Mouse (Mus musculus): ENCODE results near the gene Rps26. TPM values are rescaled to one million over a fixed set of nuclear protein-coding genes. Genes with fewer than 3 reads are reported as not detected.

The Rps26 gene
- 444 TPM for polyA plus RNA-seq (2017; shearing (Covaris generic))

GRCm38 (mm10) chr10:128626311-128627310 lies at the start of gene Rps26:
TSS of gene Rps26 (minus strand) at chr10:128626747.

DNA sequence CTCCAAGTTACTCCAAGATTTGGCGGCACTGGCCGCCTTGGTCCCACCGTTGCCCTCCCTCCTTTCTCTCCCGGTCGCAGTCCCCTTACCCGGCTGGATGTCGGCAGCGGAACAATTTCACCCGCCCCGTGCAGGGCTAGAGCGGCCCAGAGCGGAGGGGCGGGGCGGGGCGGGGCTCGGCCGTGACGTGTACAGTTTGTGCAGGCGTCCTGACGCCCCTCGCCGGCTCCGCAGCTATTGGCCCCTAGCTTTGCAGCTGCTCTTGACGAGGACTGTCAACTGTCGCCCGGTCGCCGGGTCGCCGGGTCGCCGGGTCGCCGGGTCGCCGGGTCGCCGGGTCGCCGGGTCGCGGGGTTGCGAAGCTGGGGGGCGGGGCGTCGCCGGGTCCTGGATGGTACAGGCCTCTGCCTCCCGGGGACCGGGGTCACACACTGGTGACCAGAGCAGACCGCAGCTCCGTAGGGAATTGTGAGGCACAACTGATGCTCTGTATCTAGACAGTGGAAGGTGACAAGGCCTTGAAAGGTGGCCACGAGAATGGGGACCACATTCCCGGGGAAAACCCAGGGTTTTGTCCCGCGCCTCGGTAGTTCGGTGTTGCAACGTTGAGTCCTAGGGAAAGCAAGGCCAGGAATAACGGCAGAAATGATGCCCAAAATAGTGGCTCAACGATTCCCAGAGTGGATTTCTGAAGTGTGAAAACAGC lies 47.4 kb upstream of the Rps26 start, which contains the start of gene Suox:
TSS of gene Suox (minus strand) at position 311 of the 706 bp plus-strand sequence.

GRCm38 (mm10) chr10:128645111-128646011 lies 18.8 kb upstream of the Rps26 start, which contains the start of gene Ikzf4:
TSS of gene Ikzf4 (minus strand) at chr10:128645991.

DNA sequence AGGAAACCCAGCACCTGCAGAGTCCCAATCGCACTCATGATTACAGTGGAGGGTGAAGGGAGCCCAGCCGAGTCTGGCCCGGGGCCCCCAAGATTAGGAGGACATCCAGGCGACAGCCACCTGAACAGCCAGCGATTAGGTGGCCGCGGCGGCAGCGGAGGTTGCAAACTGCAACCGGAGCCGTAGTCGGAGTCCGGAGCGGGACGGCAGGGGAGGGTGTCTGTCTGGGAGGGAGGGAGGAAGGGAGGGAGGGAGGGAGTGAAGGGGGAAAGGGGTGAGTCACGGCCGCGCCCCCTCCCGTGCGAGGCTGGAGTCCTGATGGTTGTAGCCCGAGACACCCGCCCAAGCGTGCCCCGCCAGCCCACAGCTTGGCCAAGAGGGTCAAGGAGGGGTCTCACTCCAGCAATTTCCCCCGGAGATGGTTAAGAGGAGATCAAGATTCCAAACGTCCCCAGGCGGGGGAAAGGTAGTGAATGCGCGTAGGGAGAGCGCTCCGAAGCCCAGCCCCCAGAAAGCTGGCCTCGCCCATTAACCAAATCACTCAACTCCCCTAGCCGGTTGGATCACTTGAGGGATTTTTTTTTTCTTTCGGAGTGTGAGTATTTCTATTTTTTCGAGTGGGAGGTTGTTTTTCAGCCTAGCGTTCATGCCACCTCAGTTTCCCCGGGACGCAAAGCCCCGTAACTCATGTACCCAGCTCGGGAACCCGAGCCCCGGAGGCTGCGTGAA lies 36.9 kb downstream of the Rps26 start, which contains the start of gene Erbb3:
TSS of gene Erbb3 (minus strand) at position 189 of the 729 bp plus-strand sequence.

Other genes with a start within 250 kb of the Rps26 start
- 3.4 TPM for gene Ankrd52, start 249.6 kb downstream of the Rps26 start, polyA plus RNA-seq (2017; shearing (Covaris generic))
- gene Slc39a5, start 225.5 kb downstream of the Rps26 start, polyA plus RNA-seq (2017; shearing (Covaris generic)), result 0.74 TPM
- gene Nabp2, start 215.3 kb downstream of the Rps26 start, polyA plus RNA-seq (2017; shearing (Covaris generic)), result 55.5 TPM
- gene Rnf41, start 215.1 kb downstream of the Rps26 start, polyA plus RNA-seq (2017; shearing (Covaris generic)), result 21.2 TPM
- 79.3 TPM for gene Smarcc2, start 167.5 kb downstream of the Rps26 start, polyA plus RNA-seq (2017; shearing (Covaris generic))
- gene Myl6, start 132.6 kb downstream of the Rps26 start, polyA plus RNA-seq (2017; shearing (Covaris generic)), result 1,223 TPM
- gene Myl6b, start 128.1 kb downstream of the Rps26 start, polyA plus RNA-seq (2017; shearing (Covaris generic)), result 2.7 TPM
- 300 TPM for gene Esyt1, start 100.9 kb downstream of the Rps26 start, polyA plus RNA-seq (2017; shearing (Covaris generic))
- gene Zc3h10, start 79.0 kb downstream of the Rps26 start, polyA plus RNA-seq (2017; shearing (Covaris generic)), result 38.5 TPM
- 2,513 TPM for gene Rpl41, start 77.4 kb downstream of the Rps26 start, polyA plus RNA-seq (2017; shearing (Covaris generic))
- 19.5 TPM for gene Pa2g4, start 60.8 kb downstream of the Rps26 start, polyA plus RNA-seq (2017; shearing (Covaris generic))
- 1.8 TPM for gene Erbb3, start 37.1 kb downstream of the Rps26 start, polyA plus RNA-seq (2017; shearing (Covaris generic))
- gene Ikzf4, start 19.2 kb upstream of the Rps26 start, polyA plus RNA-seq (2017; shearing (Covaris generic)), result 1.2 TPM
- 3.7 TPM for gene Suox, start 47.3 kb upstream of the Rps26 start, polyA plus RNA-seq (2017; shearing (Covaris generic))
- gene Rab5b, start 69.5 kb upstream of the Rps26 start, polyA plus RNA-seq (2017; shearing (Covaris generic)), result 21.6 TPM
- gene Pmel, start 77.4 kb upstream of the Rps26 start, polyA plus RNA-seq (2017; shearing (Covaris generic)), result 2.7 TPM
- 15.5 TPM for gene Cdk2, start 78.3 kb upstream of the Rps26 start, polyA plus RNA-seq (2017; shearing (Covaris generic))
- 511 TPM for gene Dgka, start 118.1 kb upstream of the Rps26 start, polyA plus RNA-seq (2017; shearing (Covaris generic))
- gene Pym1, start 121.1 kb upstream of the Rps26 start, polyA plus RNA-seq (2017; shearing (Covaris generic)), result 22.9 TPM
- 0.15 TPM for gene Mmp19, start 164.2 kb upstream of the Rps26 start, polyA plus RNA-seq (2017; shearing (Covaris generic))
- 65.8 TPM for gene Dnajc14, start 177.3 kb upstream of the Rps26 start, polyA plus RNA-seq (2017; shearing (Covaris generic))
- gene Tmem198b, start 177.6 kb upstream of the Rps26 start, polyA plus RNA-seq (2017; shearing (Covaris generic)), result 3.0 TPM
- 120 TPM for gene Sarnp, start 190.6 kb upstream of the Rps26 start, polyA plus RNA-seq (2017; shearing (Covaris generic))
- 46.6 TPM for gene Ormdl2, start 194.9 kb upstream of the Rps26 start, polyA plus RNA-seq (2017; shearing (Covaris generic))

All from effector memory CD4-positive, alpha-beta T cell, adult 7 months (primary cell).